Mouse (Mus musculus): ENCODE measurements at regions not wholly inside any gene's neighbourhood (a gene's known extent, or its start where the extent isn't known, plus 50 kb on each side); places are given as distances from the start of the nearest gene placed in this dataset.
A peak's percentile ranks its signal among the peaks of the same experiment; 100 is the strongest.

DNA sequence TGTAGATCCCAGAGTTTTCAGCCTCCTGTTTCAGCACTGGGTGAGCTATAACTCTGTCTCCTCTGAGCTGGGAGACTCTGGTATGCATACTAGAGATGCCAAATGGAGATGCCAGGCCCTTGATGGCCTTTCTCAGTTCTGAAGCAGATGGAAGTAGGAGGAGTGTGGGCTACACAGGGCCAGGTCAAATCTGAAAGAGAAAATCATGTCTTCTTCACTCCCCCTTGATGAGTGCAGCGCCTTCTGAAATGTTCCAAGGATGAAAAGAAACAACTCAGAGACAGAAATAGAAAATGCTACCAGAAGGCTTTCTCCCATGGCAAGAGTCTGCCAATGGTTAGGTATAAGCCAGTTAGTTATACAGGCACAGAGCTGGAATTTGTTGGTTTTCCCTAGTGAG lies 652.0 kb downstream of the Rnf144a start:
- 100% methylated on average over 1 of the region's 1 CpGs for WGBS
- H3K36me3 ChIP-seq (ENCODE audit: control insufficient read depth, insufficient read depth, low read length), result no peaks in the 10 kb centered on the region
- no peak overlapping the region for H3K9ac ChIP-seq (ENCODE audit: low read length)
- no peaks in the 10 kb centered on the region for H3K27me3 ChIP-seq (ENCODE audit: control insufficient read depth, insufficient read depth, low read length)
- H3K4me3 ChIP-seq (ENCODE audit: low read depth, low read length), result no peak overlapping the region
- DNase-seq (ENCODE audit: low spot score) (no peak), ATAC-seq (ENCODE audit: insufficient number of reproducible peaks, low FRiP score, low TSS enrichment, low read depth) (no peak)
- H3K4me2 ChIP-seq (ENCODE audit: low read depth, severe bottlenecking), result no peak overlapping the region
- H3K4me1 ChIP-seq (ENCODE audit: control insufficient read depth, insufficient read depth, low read length), result no peaks in the 10 kb centered on the region
- no peak overlapping the region for H3K27ac ChIP-seq (replicated peaks; ENCODE audit: low read depth, low read length)
- no peaks in the 10 kb centered on the region for H3K9me3 ChIP-seq (ENCODE audit: control insufficient read depth, low read length)

GRCm38 (mm10) chr12:25757014-25757413 lies 658.0 kb downstream of the Rnf144a start:
- Histone ChIP-seq H3K9ac (ENCODE audit: low read length) (no peak overlapping the region), H3K9me3 (ENCODE audit: control insufficient read depth, low read length) (no peaks in the 10 kb centered on the region), H3K4me1 (ENCODE audit: control insufficient read depth, insufficient read depth, low read length) (no peaks in the 10 kb centered on the region), H3K36me3 (ENCODE audit: control insufficient read depth, insufficient read depth, low read length) (no peaks in the 10 kb centered on the region), H3K4me2 (ENCODE audit: low read depth, severe bottlenecking) (no peak overlapping the region), H3K27ac (replicated peaks; ENCODE audit: low read depth, low read length) (no peak overlapping the region), H3K4me3 (ENCODE audit: low read depth, low read length) (no peak overlapping the region), H3K27me3 (ENCODE audit: control insufficient read depth, insufficient read depth, low read length) (no peaks in the 10 kb centered on the region)
- ATAC-seq (ENCODE audit: insufficient number of reproducible peaks, low FRiP score, low TSS enrichment, low read depth), result no peak
- DNase-seq (ENCODE audit: low spot score), result no peak
- 97% methylated on average over 5 of the region's 5 CpGs for WGBS

GRCm38 (mm10) chr12:25733801-25734200 lies 636.9 kb upstream of the Id2 start:
- no peak overlapping the region for H3K9ac ChIP-seq (ENCODE audit: low read length)
- ATAC-seq (ENCODE audit: insufficient number of reproducible peaks, low FRiP score, low TSS enrichment, low read depth) (no peak), DNase-seq (ENCODE audit: low spot score) (no peak)
- no peak overlapping the region for H3K4me2 ChIP-seq (ENCODE audit: low read depth, severe bottlenecking)
- no peaks in the 10 kb centered on the region for H3K36me3 ChIP-seq (ENCODE audit: control insufficient read depth, insufficient read depth, low read length)
- whole genome bisulfite sequencing, result 67% methylated on average over 2 of the region's 2 CpGs
- no peaks in the 10 kb centered on the region for H3K4me1 ChIP-seq (ENCODE audit: control insufficient read depth, insufficient read depth, low read length)
- no peak overlapping the region for H3K27ac ChIP-seq (replicated peaks; ENCODE audit: low read depth, low read length)
- H3K9me3 ChIP-seq (ENCODE audit: control insufficient read depth, low read length), result no peaks in the 10 kb centered on the region
- no peak overlapping the region for H3K4me3 ChIP-seq (ENCODE audit: low read depth, low read length)
- no peaks in the 10 kb centered on the region for H3K27me3 ChIP-seq (ENCODE audit: control insufficient read depth, insufficient read depth, low read length)

GRCm38 (mm10) chr12:25725774-25726173 lies 628.8 kb upstream of the Id2 start:
- H3K4me1 ChIP-seq (ENCODE audit: control insufficient read depth, insufficient read depth, low read length), result no peaks in the 10 kb centered on the region
- DNase-seq (ENCODE audit: low spot score), result no peak
- WGBS, result 42% methylated on average over 2 of the region's 2 CpGs
- no peaks in the 10 kb centered on the region for H3K9me3 ChIP-seq (ENCODE audit: control insufficient read depth, low read length)
- no peak for ATAC-seq (ENCODE audit: insufficient number of reproducible peaks, low FRiP score, low TSS enrichment, low read depth)
- no peak overlapping the region for H3K4me2 ChIP-seq (ENCODE audit: low read depth, severe bottlenecking)
- no peak overlapping the region for H3K27ac ChIP-seq (replicated peaks; ENCODE audit: low read depth, low read length)
- H3K27me3 ChIP-seq (ENCODE audit: control insufficient read depth, insufficient read depth, low read length), result no peaks in the 10 kb centered on the region
- H3K36me3 ChIP-seq (ENCODE audit: control insufficient read depth, insufficient read depth, low read length), result no peaks in the 10 kb centered on the region
- no peak overlapping the region for H3K4me3 ChIP-seq (ENCODE audit: low read depth, low read length)
- H3K9ac ChIP-seq (ENCODE audit: low read length), result no peak overlapping the region

GRCm38 (mm10) chr12:25711186-25711585 lies 614.2 kb upstream of the Id2 start:
- Histone ChIP-seq H3K4me2 (ENCODE audit: low read depth, severe bottlenecking) (no peak overlapping the region), H3K4me3 (ENCODE audit: low read depth, low read length) (no peak overlapping the region), H3K27ac (replicated peaks; ENCODE audit: low read depth, low read length) (no peak overlapping the region), H3K36me3 (ENCODE audit: control insufficient read depth, insufficient read depth, low read length) (no peaks in the 10 kb centered on the region), H3K9ac (ENCODE audit: low read length) (no peak overlapping the region), H3K27me3 (ENCODE audit: control insufficient read depth, insufficient read depth, low read length) (no peaks in the 10 kb centered on the region), H3K4me1 (ENCODE audit: control insufficient read depth, insufficient read depth, low read length) (no peaks in the 10 kb centered on the region), H3K9me3 (ENCODE audit: control insufficient read depth, low read length) (no peaks in the 10 kb centered on the region)
- DNase-seq (ENCODE audit: low spot score), result no peak
- ATAC-seq (ENCODE audit: insufficient number of reproducible peaks, low FRiP score, low TSS enrichment, low read depth), result no peak
- 91% methylated on average over 1 of the region's 1 CpGs for WGBS

- Histone ChIP-seq H3K4me2 (ENCODE audit: low read depth, severe bottlenecking) (peak overlapping the region; percentile 39; the same call in 1 of the 2 replicates), H3K9me3 (ENCODE audit: control insufficient read depth, low read length) (no peaks in the 10 kb centered on the region), H3K9ac (ENCODE audit: low read length) (no peak overlapping the region), H3K36me3 (ENCODE audit: control insufficient read depth, insufficient read depth, low read length) (no peaks in the 10 kb centered on the region), H3K4me3 (ENCODE audit: low read depth, low read length) (no peak overlapping the region), H3K27ac (replicated peaks; ENCODE audit: low read depth, low read length) (no peak overlapping the region), H3K27me3 (ENCODE audit: control insufficient read depth, insufficient read depth, low read length) (no peaks in the 10 kb centered on the region), H3K4me1 (ENCODE audit: control insufficient read depth, insufficient read depth, low read length) (0 out of 2 replicates have a peak, but pooled peaks cover 2% of the 10 kb centered on the region)
- WGBS, result 21% methylated on average over 6 of the region's 6 CpGs
- DNase-seq (ENCODE audit: low spot score), result no peak
- no peak for ATAC-seq (ENCODE audit: insufficient number of reproducible peaks, low FRiP score, low TSS enrichment, low read depth)
These were observed 606.1 kb upstream of the Id2 start for GRCm38 (mm10) chr12:25703023-25703400.

- no peak overlapping the region for H3K4me3 ChIP-seq (ENCODE audit: low read depth, low read length)
- peak; percentile 37 for DNase-seq (ENCODE audit: low spot score)
- no peaks in the 10 kb centered on the region for H3K9me3 ChIP-seq (ENCODE audit: control insufficient read depth, low read length)
- no peak overlapping the region for H3K9ac ChIP-seq (ENCODE audit: low read length)
- H3K4me1 ChIP-seq (ENCODE audit: control insufficient read depth, insufficient read depth, low read length), result 0 out of 2 replicates have a peak, but pooled peaks cover 2% of the 10 kb centered on the region
- no peak for ATAC-seq (ENCODE audit: insufficient number of reproducible peaks, low FRiP score, low TSS enrichment, low read depth)
- H3K27me3 ChIP-seq (ENCODE audit: control insufficient read depth, insufficient read depth, low read length), result no peaks in the 10 kb centered on the region
- peak overlapping the region; percentile 39; the same call in 1 of the 2 replicates for H3K4me2 ChIP-seq (ENCODE audit: low read depth, severe bottlenecking)
- 21% methylated on average over 21 of the region's 21 CpGs for WGBS
- H3K27ac ChIP-seq (replicated peaks; ENCODE audit: low read depth, low read length), result no peak overlapping the region
- H3K36me3 ChIP-seq (ENCODE audit: control insufficient read depth, insufficient read depth, low read length), result no peaks in the 10 kb centered on the region
These were observed 605.5 kb upstream of the Id2 start for GRCm38 (mm10) chr12:25702176-25703022.

DNA sequence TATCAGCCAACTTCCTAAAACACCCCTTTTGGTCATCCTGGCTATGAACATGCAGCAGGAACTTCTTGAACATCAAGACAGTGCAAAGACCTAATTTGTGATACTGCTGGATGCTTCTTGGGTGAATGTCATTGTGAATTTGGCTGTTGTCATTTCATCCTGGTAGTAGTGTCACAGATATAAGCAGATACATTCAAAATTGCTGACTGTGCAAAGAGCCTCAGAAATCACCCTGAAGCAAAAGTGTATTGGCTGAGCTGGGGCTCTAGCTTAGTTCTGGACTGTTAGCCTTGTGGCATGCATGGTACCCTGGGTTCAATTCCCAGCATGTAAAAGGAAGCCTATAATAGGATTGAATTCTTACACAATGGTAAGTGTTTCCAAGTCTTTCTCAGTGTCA lies 590.1 kb upstream of the Id2 start:
- DNase-seq (ENCODE audit: low spot score) (no peak), ATAC-seq (ENCODE audit: insufficient number of reproducible peaks, low FRiP score, low TSS enrichment, low read depth) (no peak)
- Histone ChIP-seq H3K36me3 (ENCODE audit: control insufficient read depth, insufficient read depth, low read length) (no peaks in the 10 kb centered on the region), H3K27me3 (ENCODE audit: control insufficient read depth, insufficient read depth, low read length) (no peaks in the 10 kb centered on the region), H3K4me2 (ENCODE audit: low read depth, severe bottlenecking) (no peak overlapping the region), H3K4me3 (ENCODE audit: low read depth, low read length) (no peak overlapping the region), H3K9me3 (ENCODE audit: control insufficient read depth, low read length) (no peaks in the 10 kb centered on the region), H3K27ac (replicated peaks; ENCODE audit: low read depth, low read length) (no peak overlapping the region), H3K4me1 (ENCODE audit: control insufficient read depth, insufficient read depth, low read length) (no peaks in the 10 kb centered on the region), H3K9ac (ENCODE audit: low read length) (no peak overlapping the region)

GRCm38 (mm10) chr12:25676631-25677030 lies 579.7 kb upstream of the Id2 start:
- no peaks in the 10 kb centered on the region for H3K36me3 ChIP-seq (ENCODE audit: control insufficient read depth, insufficient read depth, low read length)
- no peaks in the 10 kb centered on the region for H3K27me3 ChIP-seq (ENCODE audit: control insufficient read depth, insufficient read depth, low read length)
- no peaks in the 10 kb centered on the region for H3K4me1 ChIP-seq (ENCODE audit: control insufficient read depth, insufficient read depth, low read length)
- no peaks in the 10 kb centered on the region for H3K9me3 ChIP-seq (ENCODE audit: control insufficient read depth, low read length)
- H3K9ac ChIP-seq (ENCODE audit: low read length), result no peak overlapping the region
- H3K4me2 ChIP-seq (ENCODE audit: low read depth, severe bottlenecking), result no peak overlapping the region
- no peak overlapping the region for H3K27ac ChIP-seq (replicated peaks; ENCODE audit: low read depth, low read length)
- ATAC-seq (ENCODE audit: insufficient number of reproducible peaks, low FRiP score, low TSS enrichment, low read depth) (no peak), DNase-seq (ENCODE audit: low spot score) (no peak)
- WGBS, result 91% methylated on average over 11 of the region's 11 CpGs
- no peak overlapping the region for H3K4me3 ChIP-seq (ENCODE audit: low read depth, low read length)

Measured in limb, embryonic 11.5 days (tissue).